Mouse (Mus musculus): ENCODE measurements around the gene Igfn1. TPM values are rescaled to one million over a fixed set of nuclear protein-coding genes. Genes with fewer than 3 reads are reported as not detected.

Igfn1 gene
- polyA plus RNA-seq, 1 experiment from 2014 or later = not detected

DNA sequence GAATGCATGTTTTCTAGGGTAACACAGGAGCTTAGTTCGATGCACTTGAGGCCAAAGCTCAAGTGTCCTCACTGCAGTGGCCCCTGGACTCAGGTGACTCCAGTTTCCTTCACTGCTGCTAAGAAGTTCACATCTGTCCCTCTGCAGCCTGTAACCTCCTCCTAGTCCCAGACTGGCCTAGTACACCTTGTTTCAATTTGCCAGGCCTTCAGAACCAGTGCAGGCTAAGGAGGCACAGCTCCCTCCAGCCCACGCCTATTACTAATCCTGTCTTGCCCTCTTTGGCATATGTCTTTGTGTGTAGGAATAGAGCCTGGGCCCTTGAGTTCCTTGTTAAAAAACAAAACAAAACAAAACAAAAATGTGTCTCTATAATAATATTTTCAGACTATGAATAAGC lies 11.2 kb upstream of the Igfn1 start:
- WGBS = 73% methylated on average over 2 of the region's 2 CpGs
- ATAC-seq (peak; percentile 30), DNase-seq (ENCODE audit: low spot score) (no peak)
- H3K27me3 ChIP-seq (replicated peaks; ENCODE audit: control insufficient read depth, insufficient read depth, low read length) = no peaks in the 10 kb centered on the region
- peaks cover 19% of the 10 kb centered on the region for H3K36me3 ChIP-seq (ENCODE audit: control insufficient read depth, insufficient read depth, low read length)
- H3K4me2 ChIP-seq (ENCODE audit: low read length) = peak overlapping the region; percentile 23; the same call in 1 of the 2 replicates
- H3K4me1 ChIP-seq (ENCODE audit: control insufficient read depth, insufficient read depth, low read length) = peaks cover 13% of the 10 kb centered on the region
- 0 out of 2 replicates have a peak overlapping the region, but pooled peaks have one; percentile 86 for H3K4me3 ChIP-seq (ENCODE audit: low read depth, low read length)
- 0 out of 2 replicates have a peak overlapping the region, but pooled peaks have one; percentile 6 for H3K27ac ChIP-seq (ENCODE audit: low read depth, low read length)
- no peak overlapping the region for H3K9ac ChIP-seq (ENCODE audit: low read length)
- no peaks in the 10 kb centered on the region for H3K9me3 ChIP-seq (replicated peaks; ENCODE audit: control insufficient read depth, low read length)

DNA sequence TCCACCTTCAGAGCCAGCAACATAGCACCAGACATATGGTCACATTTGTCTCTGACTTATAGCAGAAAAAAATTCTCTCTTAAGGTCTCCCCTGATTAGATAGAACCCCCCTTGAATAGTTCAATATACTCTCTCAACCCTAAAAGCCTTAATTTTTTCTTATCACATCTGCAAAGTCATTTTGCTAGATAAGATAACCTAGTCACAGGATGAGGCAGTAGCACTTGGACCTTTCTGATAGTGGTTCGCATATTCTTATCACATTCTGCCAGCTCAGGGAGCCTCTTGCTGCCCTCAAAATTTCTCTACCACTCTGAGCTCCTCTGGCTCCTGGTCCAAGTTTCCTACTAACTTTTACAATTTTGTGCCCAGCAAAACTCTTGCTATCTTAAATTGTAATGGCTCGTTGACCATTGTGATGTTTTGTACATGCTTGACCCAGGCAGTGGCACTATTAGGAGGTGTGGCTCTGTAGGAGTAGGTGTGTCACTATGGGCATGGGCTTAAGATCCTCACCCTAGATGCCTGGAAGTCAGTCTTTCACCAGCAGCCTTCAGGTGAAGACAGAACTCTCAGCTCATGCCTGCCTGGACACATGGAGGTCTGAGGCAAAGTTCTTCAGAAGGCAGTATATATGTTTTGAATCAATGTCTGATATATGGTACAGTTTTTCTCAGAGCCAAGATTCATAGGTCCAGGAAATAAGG lies 8.8 kb upstream of the Igfn1 start:
- ATAC-seq = no peak
- no peak overlapping the region for H3K27ac ChIP-seq (ENCODE audit: low read depth, low read length)
- no peaks in the 10 kb centered on the region for H3K27me3 ChIP-seq (replicated peaks; ENCODE audit: control insufficient read depth, insufficient read depth, low read length)
- H3K36me3 ChIP-seq (ENCODE audit: control insufficient read depth, insufficient read depth, low read length) = peaks cover 3% of the 10 kb centered on the region; the same call in 1 of the 2 replicates
- H3K4me1 ChIP-seq (ENCODE audit: control insufficient read depth, insufficient read depth, low read length) = peaks cover 13% of the 10 kb centered on the region
- no peak overlapping the region for H3K9ac ChIP-seq (ENCODE audit: low read length)
- no peak for DNase-seq (ENCODE audit: low spot score)
- no peak overlapping the region for H3K4me2 ChIP-seq (ENCODE audit: low read length)
- H3K9me3 ChIP-seq (replicated peaks; ENCODE audit: control insufficient read depth, low read length) = no peaks in the 10 kb centered on the region
- WGBS = 89% methylated on average over 2 of the region's 2 CpGs
- no peak overlapping the region for H3K4me3 ChIP-seq (ENCODE audit: low read depth, low read length)

DNA sequence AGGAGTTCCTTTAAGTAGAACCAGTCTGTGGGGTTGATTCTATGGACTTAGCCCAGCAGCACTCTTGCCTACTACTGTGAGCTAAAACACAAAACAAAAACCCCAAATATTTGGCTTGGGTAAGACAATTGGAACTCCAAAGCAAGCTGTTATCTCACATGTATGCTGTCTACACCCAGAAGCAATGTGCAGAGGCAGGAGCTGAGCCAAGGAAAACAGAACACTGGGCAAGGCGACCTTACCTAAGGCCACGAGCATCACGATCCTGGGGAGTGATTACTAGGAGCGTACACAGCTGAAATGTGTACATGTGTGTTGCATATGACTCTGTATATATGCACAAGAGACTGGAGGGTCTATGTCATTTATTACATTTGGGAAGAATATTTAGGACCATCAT lies 7.4 kb upstream of the Igfn1 start:
- H3K4me3 ChIP-seq (ENCODE audit: low read depth, low read length) = no peak overlapping the region
- H3K4me2 ChIP-seq (ENCODE audit: low read length) = no peak overlapping the region
- H3K9me3 ChIP-seq (replicated peaks; ENCODE audit: control insufficient read depth, low read length) = no peaks in the 10 kb centered on the region
- 0 out of 2 replicates have a peak, but pooled peaks cover under 1% of the 10 kb centered on the region for H3K27me3 ChIP-seq (replicated peaks; ENCODE audit: control insufficient read depth, insufficient read depth, low read length)
- no peak overlapping the region for H3K9ac ChIP-seq (ENCODE audit: low read length)
- ATAC-seq = no peak
- H3K27ac ChIP-seq (ENCODE audit: low read depth, low read length) = no peak overlapping the region
- H3K36me3 ChIP-seq (ENCODE audit: control insufficient read depth, insufficient read depth, low read length) = no peaks in the 10 kb centered on the region
- H3K4me1 ChIP-seq (ENCODE audit: control insufficient read depth, insufficient read depth, low read length) = peaks cover 5% of the 10 kb centered on the region; the same call in 1 of the 2 replicates
- no peak for DNase-seq (ENCODE audit: low spot score)
- 80% methylated on average over 4 of the region's 4 CpGs for WGBS

DNA sequence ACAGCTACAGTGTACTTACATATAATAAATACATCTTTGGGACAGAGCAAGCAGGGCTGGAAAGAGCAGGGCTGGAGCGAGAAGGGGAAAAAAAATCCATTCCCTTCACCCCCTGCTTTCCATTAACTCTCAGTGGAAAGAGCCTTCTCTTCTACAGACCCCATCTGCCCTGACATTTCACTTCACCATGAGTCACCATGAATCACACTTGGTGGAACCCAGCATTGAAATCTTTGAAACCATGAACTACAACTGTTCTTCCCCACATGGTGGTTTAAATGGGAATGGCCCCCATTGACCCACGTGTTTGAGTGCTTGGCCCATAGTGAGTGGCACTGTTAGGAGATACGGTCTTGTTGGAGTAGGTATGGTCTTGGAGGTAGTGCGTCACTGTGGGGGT lies 4.1 kb upstream of the Igfn1 start:
- 85% methylated on average over 4 of the region's 4 CpGs for WGBS
- ATAC-seq = no peak
- Histone ChIP-seq H3K4me1 (ENCODE audit: control insufficient read depth, insufficient read depth, low read length) (peaks cover 5% of the 10 kb centered on the region; the same call in 1 of the 2 replicates), H3K4me2 (ENCODE audit: low read length) (no peak overlapping the region), H3K9ac (ENCODE audit: low read length) (no peak overlapping the region), H3K27ac (ENCODE audit: low read depth, low read length) (no peak overlapping the region), H3K9me3 (replicated peaks; ENCODE audit: control insufficient read depth, low read length) (no peaks in the 10 kb centered on the region), H3K27me3 (replicated peaks; ENCODE audit: control insufficient read depth, insufficient read depth, low read length) (peaks cover 16% of the 10 kb centered on the region; the same call in 1 of the 2 replicates), H3K4me3 (ENCODE audit: low read depth, low read length) (no peak overlapping the region), H3K36me3 (ENCODE audit: control insufficient read depth, insufficient read depth, low read length) (no peaks in the 10 kb centered on the region)
- DNase-seq (ENCODE audit: low spot score) = no peak

DNA sequence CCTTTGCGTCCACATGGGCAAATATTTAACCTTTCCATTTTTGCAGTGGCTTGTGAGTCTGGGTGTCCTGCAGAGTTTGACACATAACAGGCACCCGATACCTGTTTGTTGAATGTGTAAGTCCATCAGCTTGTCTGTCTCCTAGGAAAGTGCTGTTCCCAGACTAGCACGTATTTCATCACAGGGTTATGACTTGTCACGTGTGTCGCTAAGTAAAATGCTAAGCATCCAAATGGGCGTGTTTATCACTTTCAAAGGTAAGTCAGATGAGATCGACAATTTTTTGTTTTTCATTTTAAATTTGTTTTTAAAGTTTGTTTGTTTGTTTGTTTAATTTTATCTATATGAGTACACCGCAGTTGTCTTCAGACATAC lies 2.0 kb upstream of the Igfn1 start:
- Histone ChIP-seq H3K27ac (ENCODE audit: low read depth, low read length) (no peak overlapping the region), H3K9ac (ENCODE audit: low read length) (no peak overlapping the region), H3K27me3 (replicated peaks; ENCODE audit: control insufficient read depth, insufficient read depth, low read length) (peaks cover 16% of the 10 kb centered on the region; the same call in 1 of the 2 replicates), H3K9me3 (replicated peaks; ENCODE audit: control insufficient read depth, low read length) (no peaks in the 10 kb centered on the region), H3K4me1 (ENCODE audit: control insufficient read depth, insufficient read depth, low read length) (peaks cover 5% of the 10 kb centered on the region; the same call in 1 of the 2 replicates), H3K4me2 (ENCODE audit: low read length) (peak overlapping the region; percentile 63), H3K36me3 (ENCODE audit: control insufficient read depth, insufficient read depth, low read length) (no peaks in the 10 kb centered on the region), H3K4me3 (ENCODE audit: low read depth, low read length) (peak overlapping the region; percentile 32; the same call in 1 of the 2 replicates)
- DNase-seq (ENCODE audit: low spot score) (no peak), ATAC-seq (no peak)
- 23% methylated on average over 8 of the region's 8 CpGs for WGBS

DNA sequence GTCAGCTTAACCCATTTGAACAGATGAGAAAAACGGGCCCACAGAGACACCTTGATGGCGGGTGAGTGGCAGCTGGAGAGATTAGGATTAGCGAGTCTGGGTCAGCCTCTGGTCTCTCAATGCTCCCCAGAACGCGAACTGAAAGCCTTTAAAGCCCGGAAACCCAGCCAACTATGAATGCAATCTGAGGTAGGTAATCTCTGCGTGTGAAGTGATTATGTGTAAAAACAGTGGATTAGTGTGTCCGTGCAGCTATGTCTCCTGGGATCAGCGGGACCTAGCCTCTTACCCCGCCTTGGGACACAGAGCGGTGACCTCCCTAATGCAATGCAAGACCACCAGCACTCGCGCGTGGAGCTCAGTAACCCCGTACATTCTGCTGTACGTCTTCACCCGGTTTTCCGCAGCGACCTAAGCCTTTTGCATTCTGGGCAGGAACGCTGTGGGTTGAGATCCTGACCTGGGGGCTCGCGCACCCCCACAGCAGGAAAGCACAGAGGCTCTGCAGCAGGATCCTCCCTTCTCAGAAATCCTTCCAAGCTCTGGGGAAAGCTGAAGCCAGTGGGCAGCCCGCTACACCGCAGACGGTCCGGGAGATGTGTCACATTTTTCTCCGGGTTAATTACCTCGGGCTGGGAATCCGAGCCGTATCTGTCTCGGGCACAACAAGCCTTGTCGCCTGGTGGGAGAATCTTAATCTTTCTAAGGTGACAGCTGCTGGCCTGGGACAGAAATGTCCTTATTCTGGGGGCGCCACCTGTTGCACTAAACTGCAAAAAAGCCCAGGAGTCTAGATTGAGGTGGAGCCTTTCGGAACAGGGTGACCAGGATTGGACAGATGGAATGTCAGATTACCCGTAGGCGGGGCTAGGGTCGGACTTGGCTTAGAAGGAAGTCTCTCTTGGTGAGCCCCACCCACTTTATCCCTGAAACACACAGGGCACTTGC lies 1.3 kb upstream of the Igfn1 start, which contains the start of gene Tmem9:
Gene Tmem9, plus strand, starts transcription at position 940 of the 948 bp plus-strand sequence.
- H3K27ac ChIP-seq (ENCODE audit: low read depth, low read length) = no peak within 1 kb of the TSS
- H3K9me3 ChIP-seq (replicated peaks; ENCODE audit: control insufficient read depth, low read length) = no peaks in the 10 kb centered on the region
- H3K4me3 ChIP-seq (ENCODE audit: low read depth, low read length) = peak within 1 kb of the TSS; percentile 32
- peak; percentile 74 for DNase-seq (ENCODE audit: low spot score)
- peak within 1 kb of the TSS; percentile 63 for H3K4me2 ChIP-seq (ENCODE audit: low read length)
- no peaks in the 10 kb centered on the region for H3K36me3 ChIP-seq (ENCODE audit: control insufficient read depth, insufficient read depth, low read length)
- H3K4me1 ChIP-seq (ENCODE audit: control insufficient read depth, insufficient read depth, low read length) = peaks cover 5% of the 10 kb centered on the region; the same call in 1 of the 2 replicates
- peak; percentile 82 for ATAC-seq
- H3K27me3 ChIP-seq (replicated peaks; ENCODE audit: control insufficient read depth, insufficient read depth, low read length) = peaks cover 16% of the 10 kb centered on the region; the same call in 1 of the 2 replicates
- H3K9ac ChIP-seq (ENCODE audit: low read length) = peak within 1 kb of the TSS; percentile 49
- WGBS = 1% methylated on average over 37 of the region's 37 CpGs

DNA sequence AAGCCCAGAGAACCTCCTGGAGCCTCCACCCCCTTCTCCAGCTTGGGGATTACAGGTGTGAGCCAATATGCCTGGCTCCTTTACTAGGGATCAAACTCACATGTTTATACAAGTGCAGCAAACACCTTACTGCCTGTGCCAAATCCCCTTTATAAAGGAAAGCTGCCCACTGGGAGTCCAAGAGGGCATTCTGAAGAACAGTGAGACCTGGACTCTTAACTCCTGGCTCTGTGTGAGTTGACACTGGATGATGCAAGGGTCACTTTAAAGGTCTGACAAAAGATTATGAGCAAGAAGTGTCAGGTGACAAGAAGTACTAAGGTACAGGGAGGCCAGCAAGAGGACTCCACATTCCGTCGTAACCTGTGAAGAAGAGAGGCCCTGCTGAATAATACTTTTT lies 4.7 kb downstream of the Igfn1 start:
- no peaks in the 10 kb centered on the region for H3K9me3 ChIP-seq (replicated peaks; ENCODE audit: control insufficient read depth, low read length)
- H3K4me3 ChIP-seq (ENCODE audit: low read depth, low read length) = no peak overlapping the region
- H3K9ac ChIP-seq (ENCODE audit: low read length) = no peak overlapping the region
- H3K36me3 ChIP-seq (ENCODE audit: control insufficient read depth, insufficient read depth, low read length) = no peaks in the 10 kb centered on the region
- H3K27ac ChIP-seq (ENCODE audit: low read depth, low read length) = no peak overlapping the region
- no peaks in the 10 kb centered on the region for H3K4me1 ChIP-seq (ENCODE audit: control insufficient read depth, insufficient read depth, low read length)
- DNase-seq (ENCODE audit: low spot score) = no peak
- WGBS = 87% methylated on average over 2 of the region's 2 CpGs
- no peaks in the 10 kb centered on the region for H3K27me3 ChIP-seq (replicated peaks; ENCODE audit: control insufficient read depth, insufficient read depth, low read length)
- no peak for ATAC-seq
- no peak overlapping the region for H3K4me2 ChIP-seq (ENCODE audit: low read length)

DNA sequence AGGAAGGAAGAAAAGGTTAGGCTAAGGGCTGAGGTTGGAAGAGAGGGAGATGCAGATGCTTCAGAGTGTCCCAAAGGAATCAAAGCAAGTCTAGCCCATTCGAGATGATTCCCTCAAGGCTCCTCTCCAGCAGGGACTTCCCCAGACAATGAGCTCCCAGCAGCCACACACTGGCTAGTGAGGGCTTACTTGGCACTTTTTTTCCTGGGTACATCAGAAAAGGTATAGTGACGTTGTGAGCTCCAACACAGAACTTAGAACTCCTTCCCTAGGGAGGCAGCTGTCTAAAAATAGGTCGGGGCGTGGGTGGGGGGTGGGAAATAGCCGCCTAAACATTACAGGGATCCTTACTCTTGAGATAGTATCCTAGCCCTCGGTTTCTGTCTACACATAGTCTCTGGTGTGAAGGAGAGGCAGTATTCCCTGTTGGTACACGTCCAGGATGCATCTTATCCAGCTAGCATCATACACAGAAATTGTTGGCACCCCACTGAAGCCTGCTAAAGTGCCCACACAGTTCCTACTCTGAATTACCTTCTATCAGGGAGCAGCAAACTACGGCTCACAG lies 6.3 kb downstream of the Igfn1 start:
- H3K27me3 ChIP-seq (replicated peaks; ENCODE audit: control insufficient read depth, insufficient read depth, low read length) = no peaks in the 10 kb centered on the region
- no peaks in the 10 kb centered on the region for H3K9me3 ChIP-seq (replicated peaks; ENCODE audit: control insufficient read depth, low read length)
- H3K4me1 ChIP-seq (ENCODE audit: control insufficient read depth, insufficient read depth, low read length) = no peaks in the 10 kb centered on the region
- WGBS = 62% methylated on average over 8 of the region's 8 CpGs
- no peak overlapping the region for H3K4me3 ChIP-seq (ENCODE audit: low read depth, low read length)
- ATAC-seq = no peak
- DNase-seq (ENCODE audit: low spot score) = no peak
- no peaks in the 10 kb centered on the region for H3K36me3 ChIP-seq (ENCODE audit: control insufficient read depth, insufficient read depth, low read length)
- no peak overlapping the region for H3K27ac ChIP-seq (ENCODE audit: low read depth, low read length)
- no peak overlapping the region for H3K4me2 ChIP-seq (ENCODE audit: low read length)
- no peak overlapping the region for H3K9ac ChIP-seq (ENCODE audit: low read length)
